Mouse (Mus musculus): Measurements from ENCODE around the gene Hoxa13.

Hoxa13 gene

GRCm38 (mm10) chr6:52268756-52269155, 8.1 kb upstream of the Hoxa13 start:
- DNase-seq: no peak

DNA sequence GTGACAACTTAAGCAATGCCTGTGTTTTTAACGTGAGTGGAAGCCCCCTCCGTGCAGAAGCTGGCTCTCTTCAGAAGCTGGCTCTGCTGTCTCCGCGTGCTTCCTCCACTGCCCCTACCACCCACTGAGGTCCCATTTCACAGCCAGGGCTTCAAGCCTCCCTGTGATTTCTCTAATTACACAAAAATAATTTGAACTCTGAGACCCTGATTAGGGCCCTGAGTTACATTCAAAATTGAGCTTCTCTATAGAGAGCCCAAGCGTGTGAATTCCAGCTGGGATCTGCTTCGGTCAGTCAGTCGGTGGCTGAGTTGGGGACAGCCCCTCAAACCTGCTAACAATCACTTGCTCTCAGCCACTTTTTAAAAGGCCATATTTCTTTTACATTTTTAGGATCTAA, 7.7 kb upstream of the Hoxa13 start:
- no peak for DNase-seq

DNA sequence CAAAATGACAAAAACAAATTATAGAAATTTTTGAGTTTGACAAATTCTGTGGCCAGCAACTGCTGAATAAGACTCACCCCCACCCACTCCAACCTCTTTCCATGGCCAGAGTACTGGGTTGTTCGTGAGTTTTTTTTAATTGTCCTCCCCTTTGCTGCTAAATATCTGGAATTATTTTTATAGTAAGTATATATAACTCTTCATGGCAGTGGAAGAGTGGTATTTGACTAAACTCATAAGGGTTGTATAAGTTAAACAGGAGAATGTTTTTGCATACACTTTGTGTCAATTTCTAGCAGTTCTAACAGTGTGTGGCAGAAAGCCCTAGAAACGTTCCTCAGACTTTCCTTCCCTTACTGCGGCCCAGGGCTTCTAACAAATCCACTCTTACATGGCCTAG, 7.0 kb upstream of the Hoxa13 start:
- no peak for DNase-seq

DNA sequence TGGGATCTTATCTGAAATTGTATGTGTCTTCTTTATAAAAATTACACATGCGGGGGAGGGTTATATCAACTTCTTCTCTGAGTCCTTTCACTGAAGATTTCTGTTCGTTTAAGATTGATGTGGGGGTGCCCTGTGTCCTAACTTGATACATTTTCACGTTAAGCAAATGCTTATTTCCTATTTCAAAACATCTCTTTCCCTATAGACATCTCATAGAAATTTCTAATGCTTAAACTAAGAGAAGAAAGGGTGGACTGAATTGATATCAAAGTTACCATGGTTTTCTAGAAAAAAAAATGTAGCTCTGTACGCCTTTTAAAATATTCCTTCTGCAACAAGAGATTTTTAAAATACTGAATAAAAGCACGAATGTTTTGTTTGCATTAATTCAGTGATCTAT, 6.5 kb upstream of the Hoxa13 start:
- no peak for DNase-seq

GRCm38 (mm10) chr6:52266666-52266985, 5.9 kb upstream of the Hoxa13 start:
- DNase-seq: no peak

- no peak for DNase-seq
Observed at GRCm38 (mm10) chr6:52265913-52266665, 5.4 kb upstream of the Hoxa13 start.

DNA sequence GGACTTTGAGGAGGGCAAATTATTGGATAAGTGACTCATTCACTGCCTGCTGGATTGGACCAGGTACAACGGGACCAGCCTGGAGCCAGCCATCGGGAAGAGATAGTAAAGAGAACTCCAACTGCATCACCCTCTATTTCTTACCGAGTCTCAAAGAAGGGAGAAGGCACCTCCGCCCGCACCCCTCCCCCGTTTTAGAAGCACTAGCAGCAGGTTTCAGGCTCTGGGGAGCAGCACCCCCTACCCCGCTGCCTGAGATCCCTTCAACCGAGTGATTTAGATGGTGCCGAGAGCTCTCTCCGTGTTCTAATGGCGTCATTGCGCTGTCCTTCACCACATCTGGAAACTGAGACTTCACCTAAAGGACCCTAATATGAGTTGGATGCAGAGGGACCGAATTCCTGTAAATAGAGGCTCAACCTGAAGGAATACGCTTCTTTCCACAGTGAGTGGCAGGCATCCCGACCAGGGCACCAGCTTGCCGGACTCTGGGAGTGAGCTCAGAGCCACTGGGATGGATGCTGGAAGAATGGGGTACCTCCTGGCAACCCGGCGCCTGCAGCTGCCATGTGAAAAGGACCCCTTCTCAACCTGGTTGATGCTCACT, 4.7 kb upstream of the Hoxa13 start:
- no peak for DNase-seq

DNA sequence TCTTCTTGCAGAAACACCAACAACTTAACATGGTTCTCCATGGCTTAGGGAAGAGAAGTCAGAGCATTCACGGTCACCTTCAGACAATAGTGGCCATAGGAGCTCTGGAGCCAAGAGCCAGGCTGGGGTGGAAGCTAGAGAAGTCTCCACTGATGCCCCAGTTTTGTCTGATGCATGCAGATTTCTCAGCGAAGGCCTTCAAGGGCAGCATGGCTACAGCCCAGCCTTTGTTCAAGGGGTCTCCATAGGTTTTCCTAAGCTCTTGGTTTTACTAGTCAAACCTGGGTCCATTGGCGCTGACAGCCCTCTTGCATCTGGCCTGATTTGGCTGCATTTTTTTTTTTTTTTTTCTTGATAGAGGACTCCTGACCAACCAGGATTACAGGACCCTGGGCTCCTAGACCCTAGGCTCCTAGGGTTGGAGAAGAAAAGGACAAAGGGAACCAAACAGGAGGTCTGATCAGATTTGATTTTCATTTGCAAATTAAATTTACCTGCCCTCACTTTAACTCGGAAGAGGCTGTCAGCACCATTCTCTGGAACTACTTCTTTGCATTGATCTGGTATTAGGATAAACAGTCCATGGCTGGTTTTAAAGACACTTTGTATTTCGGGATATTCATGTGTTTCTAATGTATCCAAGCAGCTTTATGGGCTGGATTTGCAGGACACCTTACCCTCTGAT, 3.6 kb upstream of the Hoxa13 start:
- no peak for DNase-seq

DNA sequence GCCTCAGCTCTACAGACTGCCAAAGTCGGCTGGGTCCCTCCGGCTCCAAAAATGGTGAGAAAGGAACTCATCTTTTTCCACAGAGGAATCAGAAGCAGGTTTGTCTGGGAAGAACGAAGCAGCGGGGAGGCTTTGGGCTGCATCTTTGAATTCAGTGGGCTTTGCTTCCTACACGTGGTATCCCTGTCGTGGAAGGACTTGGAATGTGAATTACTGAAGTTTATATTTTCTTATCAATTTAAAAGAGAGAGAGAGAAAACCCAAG, 2.6 kb upstream of the Hoxa13 start:
- DNase-seq: no peak

DNA sequence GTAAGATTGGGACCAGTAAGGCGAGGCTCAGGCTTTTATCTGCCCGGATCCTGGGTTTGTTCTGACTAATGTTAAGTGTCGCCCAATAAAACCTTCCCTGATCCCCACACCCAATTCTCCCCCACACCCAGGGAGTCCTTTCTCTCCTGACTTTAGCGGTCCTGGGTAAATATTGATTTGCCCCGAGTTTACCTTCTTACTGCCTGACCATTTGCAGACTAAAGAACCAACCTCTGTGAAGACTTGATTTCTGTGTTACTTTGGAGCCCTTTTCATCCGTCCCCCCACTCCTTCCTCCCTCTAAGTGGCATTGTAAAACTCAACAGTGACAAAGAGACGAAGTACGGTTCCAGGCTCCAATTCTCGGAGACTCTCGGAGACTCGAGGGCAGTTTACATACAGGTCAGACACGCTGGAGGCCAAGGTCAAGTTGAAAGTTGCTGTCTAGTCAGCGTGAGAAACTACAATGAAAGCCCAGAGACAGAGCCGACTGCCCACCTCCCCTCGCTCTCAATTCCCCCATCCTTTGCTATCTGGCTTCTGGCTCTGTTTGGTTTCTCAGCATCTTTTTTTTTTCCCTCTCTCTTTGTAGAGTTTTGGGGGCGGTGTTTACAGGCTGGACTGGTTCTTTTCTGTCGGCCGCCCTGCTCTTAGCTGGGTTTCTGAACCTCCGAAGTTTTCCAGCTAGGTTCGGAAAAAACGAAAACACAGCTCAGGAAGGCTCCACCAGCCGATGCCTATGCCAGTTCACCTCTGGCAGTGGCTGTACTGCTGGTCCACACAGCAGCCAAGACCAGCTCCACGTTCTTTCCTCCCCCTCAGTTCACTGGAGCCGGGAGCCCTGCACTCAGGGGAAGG, 2.0 kb upstream of the Hoxa13 start:
- no peak for DNase-seq

GRCm38 (mm10) chr6:52261751-52262462, 1.2 kb upstream of the Hoxa13 start:
- no peak for DNase-seq

DNA sequence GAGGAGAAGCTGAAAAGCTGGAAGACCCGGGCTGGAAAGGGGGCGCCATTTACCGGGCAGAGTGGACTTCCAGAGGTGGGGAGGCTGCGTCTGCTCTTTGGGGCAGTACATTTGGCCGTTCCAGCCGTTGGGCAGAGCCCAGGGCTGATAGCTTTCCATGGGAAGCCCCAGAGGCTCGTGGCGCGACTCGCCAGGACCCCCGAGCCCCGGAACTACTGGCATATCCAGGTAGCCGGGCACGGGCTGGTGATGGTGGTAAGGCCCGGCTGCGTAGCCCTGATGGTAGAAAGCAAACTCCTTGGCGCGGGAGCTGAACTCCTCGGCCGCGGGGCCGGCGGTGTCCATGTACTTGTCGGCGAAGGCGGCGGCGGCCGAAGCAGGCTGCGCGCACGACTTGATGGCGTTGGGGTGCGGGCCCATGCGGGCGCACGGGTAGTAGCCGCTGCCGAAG, 844 bp downstream of the Hoxa13 start:
- DNase-seq: no peak

GRCm38 (mm10) chr6:52259081-52259790, 1.4 kb downstream of the Hoxa13 start:
- no peak for DNase-seq

GRCm38 (mm10) chr6:52256956-52257355, 3.7 kb downstream of the Hoxa13 start:
- DNase-seq: peak in 1 of 2 experiments; percentile 51

GRCm38 (mm10) chr6:52253511-52254500, 6.9 kb downstream of the Hoxa13 start:
- no peak for DNase-seq

GRCm38 (mm10) chr6:52252775-52253376, 7.8 kb downstream of the Hoxa13 start:
- DNase-seq: no peak

DNA sequence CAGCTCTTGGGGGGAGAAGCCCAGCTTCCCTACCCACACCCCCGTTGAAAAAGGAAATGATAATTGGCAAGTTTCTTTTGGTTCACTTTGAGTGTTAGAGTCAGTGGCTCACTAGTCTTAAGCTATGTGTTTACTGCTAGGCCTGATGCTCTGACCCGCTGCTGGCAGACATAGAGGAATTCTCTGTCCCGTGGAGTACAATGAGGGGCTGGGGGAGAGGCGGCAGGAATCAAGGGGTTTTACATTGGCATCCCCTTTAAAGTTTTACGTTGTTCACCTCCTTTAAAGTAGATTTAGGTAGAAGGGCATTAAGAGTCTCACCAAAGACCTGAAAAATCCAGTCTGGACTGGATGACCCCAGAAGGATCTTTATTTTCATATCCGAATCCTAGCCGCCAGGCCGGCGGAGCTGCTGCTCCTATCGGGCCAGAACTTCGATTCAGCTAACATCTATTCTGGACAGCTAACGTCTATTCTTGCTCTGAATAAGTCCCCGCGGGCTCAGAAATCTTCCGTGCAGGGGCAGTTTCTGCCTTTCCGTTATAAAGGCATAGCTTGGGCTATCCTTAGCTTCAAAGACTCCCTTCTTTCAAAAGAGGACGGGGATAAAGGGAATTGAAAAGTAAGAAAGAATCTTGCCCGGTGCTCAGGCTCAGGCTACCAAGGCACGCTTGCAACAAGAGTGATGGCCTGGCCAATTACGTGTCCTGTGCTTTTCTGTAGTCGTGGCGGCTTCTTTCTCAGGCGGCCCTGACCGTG, 8.5 kb downstream of the Hoxa13 start:
- no peak for DNase-seq

DNA sequence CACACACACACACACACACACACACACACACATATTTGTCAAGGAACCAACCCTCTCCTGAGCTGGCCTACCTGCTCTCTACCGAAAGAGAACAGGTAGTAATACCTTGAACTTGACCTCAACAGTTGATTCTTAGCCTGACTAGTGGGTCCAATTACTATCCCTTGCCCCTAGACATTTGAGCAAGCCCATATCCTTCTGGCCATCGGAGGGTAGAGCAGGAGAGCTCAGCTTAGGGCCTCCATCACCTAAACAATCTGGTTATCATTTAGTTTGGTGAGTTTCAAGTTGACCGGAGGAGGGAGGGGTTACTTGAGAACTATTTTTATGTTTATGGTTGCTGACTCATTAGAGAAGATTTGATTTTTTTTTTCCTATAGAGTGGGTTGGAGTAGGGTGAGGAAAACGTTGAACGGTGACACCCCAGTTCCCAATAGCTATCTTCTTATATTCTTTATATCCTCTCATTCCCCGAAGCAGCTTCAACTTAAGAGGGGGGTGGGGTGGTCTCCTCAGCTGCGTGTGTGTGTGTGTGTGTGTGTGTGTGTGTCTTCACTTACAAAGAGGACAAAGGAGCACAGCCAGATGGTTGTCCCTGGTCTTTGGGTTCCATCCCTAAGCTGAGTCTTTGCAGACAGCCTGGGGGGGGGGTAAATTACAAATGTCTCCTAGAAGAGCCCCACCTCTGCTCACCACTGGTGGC, 9.4 kb downstream of the Hoxa13 start:
- no peak for DNase-seq

DNA sequence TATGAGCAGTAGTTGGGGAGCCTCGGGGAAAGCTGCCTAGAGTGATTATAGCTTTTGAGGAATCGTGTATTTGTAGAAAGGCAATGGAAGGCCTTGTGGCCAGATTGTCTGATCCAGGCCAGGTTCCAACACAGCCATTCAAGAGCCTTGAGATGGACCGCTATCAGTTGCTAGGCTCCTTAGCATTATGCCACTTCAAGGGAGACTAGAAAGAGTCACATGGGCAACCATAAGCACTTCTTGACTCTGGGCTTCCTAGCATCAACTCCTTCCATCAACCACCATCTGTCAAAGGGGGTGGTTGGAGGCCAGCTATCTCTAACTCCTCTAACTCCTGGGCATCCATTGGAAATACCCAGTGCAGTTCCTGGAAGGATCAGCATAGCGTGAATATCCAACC, 10.9 kb downstream of the Hoxa13 start:
- no peak for DNase-seq
